Mouse (Mus musculus) small intestine, adult 2 months (tissue): ENCODE data around the gene Fggy.

Experiments
- CTCF ChIP-seq: fragments of 200-500 bp; IDR thresholded peaks from 2 replicates; pipeline ENCODE4 v1.5.1; 2012; ENCODE audit warnings: low read depth, mild to moderate bottlenecking, control low read depth, inconsistent platforms, low read length, moderate library complexity, mixed read lengths; ENCODE audit not compliant: insufficient replicate concordance, insufficient read length; ENCODE audit errors: extremely low read depth
- POLR2A ChIP-seq: fragments of 200-500 bp; IDR thresholded peaks from 2 replicates; pipeline ENCODE4 v1.6.1; 2012; ENCODE audit warnings: low read depth, mild to moderate bottlenecking, control low read depth, inconsistent platforms, low read length, moderate library complexity

DNA sequence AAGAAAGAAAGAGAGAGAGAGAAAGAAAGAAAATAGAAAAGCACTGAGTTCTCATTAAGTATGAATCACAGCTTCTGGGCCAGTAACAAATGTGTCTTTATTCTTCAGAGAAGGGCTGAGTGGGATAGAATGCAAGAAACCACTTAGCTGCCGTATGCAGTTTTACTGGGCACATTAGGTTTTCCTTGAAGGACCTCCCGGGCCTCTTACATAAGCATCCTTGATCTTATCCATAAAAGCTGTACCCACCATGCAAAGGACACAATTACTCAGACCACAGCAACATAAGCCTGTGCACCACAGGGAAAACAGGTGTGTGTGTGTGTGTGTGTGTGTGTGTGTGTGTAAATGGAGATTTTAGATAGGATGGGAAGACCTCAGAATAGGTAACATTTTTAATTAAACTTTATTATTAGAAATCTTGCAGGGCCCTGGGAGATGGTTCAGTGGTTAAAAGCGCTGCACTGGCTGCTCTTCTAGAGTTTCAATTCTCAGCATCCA is 18.2 kb downstream of the Fggy start:
- TF ChIP-seq POLR2A (no peak), CTCF (no peak)
